In genomic region chr8:94122711-94123468, GRCm38 (mm10) we compare ENCODE assay signal across 25 mouse cellular contexts. TPM values are rescaled to one million over a fixed set of nuclear protein-coding genes. Genes with fewer than 3 reads are reported as not detected.
DNase-seq lines count a peak whose midpoint lies in the region; TF ChIP-seq lines count a peak whose summit lies in the region.
"Had no signal": no experiment of that assay in that cellular context is flagged by ENCODE, and none has a peak within 500 bp of the region (broad histone marks: within the 10 kb centered on the region; RNA-seq: fewer than 3 reads in every experiment).

No protein-coding gene starts in this region.

- DNase-seq in cerebellum, postnatal 10 days = peak; percentile 57 to 60
- DNase-seq in cerebellum, adult 11 months = no peak
- DNase-seq in right cerebral cortex, postnatal 10 days (ENCODE audit: low spot score in 2 of 2) = peak; percentile 37 to 49
- no peak for DNase-seq in right cerebral cortex, adult 18-20 months
- peak; percentile 56 to 64 for DNase-seq in layer of hippocampus, adult 2 months (ENCODE audit: low spot score in 2 of 2)
- DNase-seq in thymus, postnatal 25 days = no peak
- no peak for DNase-seq in kidney, adult 2 months
- DNase-seq in kidney, postnatal 10 days = no peak
- DNase-seq: adrenal gland, adult 8-10 months; cerebellum, postnatal 36 days; gastrocnemius, postnatal 25 days; lung, adult 2 months; thymus, postnatal 4 days had no signal

- H3K4me1 ChIP-seq in kidney, adult 2 months (ENCODE audit: control insufficient read depth, insufficient read depth, low read length) = no peaks in the 10 kb centered on the region

- no peaks in the 10 kb centered on the region; the same call in 1 of the 2 replicates for H3K27me3 ChIP-seq in kidney, adult 2 months (replicated peaks; ENCODE audit: control insufficient read depth, insufficient read depth, low read length)

- H3K36me3 ChIP-seq in kidney, adult 2 months (ENCODE audit: control insufficient read depth, insufficient read depth, low read length) = no peaks in the 10 kb centered on the region
- H3K36me3 ChIP-seq: heart, embryonic 10.5 days; hindbrain, embryonic 10.5 days; limb, embryonic 12.5 days; liver, embryonic 12.5 days had no signal

- peak overlapping the region; percentile 93 for H3K27ac ChIP-seq in layer of hippocampus, adult 2 months
- no peak overlapping the region for H3K27ac ChIP-seq in kidney, adult 2 months (ENCODE audit: insufficient read depth, low read depth, low read length)
- H3K27ac ChIP-seq: heart, embryonic 10.5 days; hindbrain, embryonic 10.5 days; hindbrain, postnatal 0 days; limb, embryonic 12.5 days; liver, embryonic 12.5 days had no signal

- no peak overlapping the region for H3K4me3 ChIP-seq in layer of hippocampus, adult 2 months
- H3K4me3 ChIP-seq in kidney, adult 2 months (ENCODE audit: insufficient read depth, low read depth, low read length) = no peak overlapping the region
- H3K4me3 ChIP-seq: heart, embryonic 10.5 days; hindbrain, embryonic 10.5 days; limb, embryonic 12.5 days; liver, embryonic 12.5 days had no signal

- TF ChIP-seq CTCF in layer of hippocampus, adult 2 months (conservative IDR thresholded peaks at IDR 0.05) = no peak
- TF ChIP-seq CTCF in kidney, adult 2 months (conservative IDR thresholded peaks at IDR 0.05; ENCODE audit: insufficient read depth, insufficient read length, low read depth, low read length) = no peak

- 32% methylated on average over 8 of the region's 8 CpGs for WGBS in kidney, adult 2 months

- no peak for TF ChIP-seq POLR2A in kidney, adult 2 months (IDR thresholded peaks at IDR 0.05; ENCODE audit: low read depth, low read length)

RNA-seq across cellular contexts. Expression of gene Mt4, which starts 14.1 kb away (rescaled TPM):
- not detected for total RNA-seq in layer of hippocampus, adult 2 months (2021)
- polyA plus RNA-seq in kidney, adult 2 months (2012; rRNA removed) = not detected in 2 replicates
- total RNA-seq: adrenal gland, adult 8-10 months; gastrocnemius, postnatal 25 days; hindbrain, postnatal 0 days had no signal
- polyA plus RNA-seq: CD4-positive, CD25-positive, alpha-beta regulatory T cell, adult 4 months; embryonic facial prominence, embryonic 11.5 days; frontal cortex, adult 2 months; heart, embryonic 10.5 days; heart, postnatal 0 days; hindbrain, embryonic 10.5 days; hindbrain, postnatal 0 days; limb, embryonic 12.5 days; liver, embryonic 12.5 days; neural tube, embryonic 11.5 days; Patski; testis, adult 2 months had no signal

RNA-seq across cellular contexts. Expression of gene Bbs2, which starts 24.2 kb away (rescaled TPM):
- 10 to 100 TPM; 27.6 to 31.4 TPM for total RNA-seq in layer of hippocampus, adult 2 months (2021)
- polyA plus RNA-seq in kidney, adult 2 months (2012; rRNA removed) = 31.3 and 31.4 TPM in 2 replicates

RNA-seq across cellular contexts. Expression of gene Mt3, which starts 29.5 kb away (rescaled TPM):
- 1,000 to 10,000 TPM; 1,175 to 1,192 TPM for total RNA-seq in layer of hippocampus, adult 2 months (2021)
- 4.2 and 8.4 TPM in 2 replicates for polyA plus RNA-seq in kidney, adult 2 months (2012; rRNA removed)
- polyA plus RNA-seq: CD4-positive, CD25-positive, alpha-beta regulatory T cell, adult 4 months; Patski had no signal

RNA-seq across cellular contexts. Expression of gene Mt2, which starts 49.6 kb away (rescaled TPM):
- 100 to 1,000 TPM; 545 to 546 TPM for total RNA-seq in layer of hippocampus, adult 2 months (2021)
- polyA plus RNA-seq in kidney, adult 2 months (2012; rRNA removed) = 57.6 and 80.2 TPM in 2 replicates
- polyA plus RNA-seq: CD4-positive, CD25-positive, alpha-beta regulatory T cell, adult 4 months had no signal

RNA-seq across cellular contexts. Expression of gene Mt1, which starts 56.0 kb away (rescaled TPM):
- 100 to 1,000 TPM; 636 to 650 TPM for total RNA-seq in layer of hippocampus, adult 2 months (2021)
- polyA plus RNA-seq in kidney, adult 2 months (2012; rRNA removed) = 906 and 994 TPM in 2 replicates

Comparison
In these comparisons a context has a peak if more than half of its experiments do, and no peak if none do; other contexts are left out.
1. DNase-seq: peak in cerebellum, postnatal 10 days (2 of 2), right cerebral cortex, postnatal 10 days (2 of 2) and layer of hippocampus, adult 2 months (2 of 2); none in cerebellum, adult 11 months (single experiment), right cerebral cortex, adult 18-20 months (single experiment), thymus, postnatal 25 days (single experiment), kidney, adult 2 months (single experiment) and kidney, postnatal 10 days (single experiment).